Mouse (Mus musculus) neutrophil, adult 59 days (primary cell): ENCODE measurements around the gene 4933400A11Rik. TPM values are rescaled to one million over a fixed set of nuclear protein-coding genes. Genes with fewer than 3 reads are reported as not detected.

Experiments used
- total RNA-seq, 2 experiments: library from RNA; stranded (reverse); gene quantifications; 1 replicate in 1 of 2; 2 replicates in 1 of 2; pipeline ENCODE4 v1.2.4; 2023

4933400A11Rik gene
- not detected for total RNA-seq

GRCm38 (mm10) chrX:169779535-169779934, at the start of gene 4933400A11Rik:
4933400A11Rik (minus strand) TSS chrX:169779635.

Other genes starting within 250 kb of the 4933400A11Rik start
- 10 to 100 TPM; 25.0 to 28.0 TPM for gene Mid1, start 94.4 kb downstream of the 4933400A11Rik start, total RNA-seq
- gene Gm21887, start 230.0 kb upstream of the 4933400A11Rik start, total RNA-seq, result 100 to 1,000 TPM; 163 to 182 TPM